Mouse (Mus musculus): ENCODE measurements around the gene Lekr1. TPM values are rescaled to one million over a fixed set of nuclear protein-coding genes. Genes with fewer than 3 reads are reported as not detected.

Lekr1 gene
- polyA plus RNA-seq, 1 experiment from 2014 or later, result 4.0 TPM

GRCm38 (mm10) chr3:65670216-65670615 lies 4.2 kb downstream of the Lekr1 start:
- TF ChIP-seq EP300 (optimal IDR thresholded peaks at IDR 0.05), result no peak
- TF ChIP-seq CTCF (IDR thresholded peaks at IDR 0.05; ENCODE audit: low read depth), result no peak
- ATAC-seq (ENCODE audit: low FRiP score, low TSS enrichment), result peak; percentile 81

GRCm38 (mm10) chr3:65673725-65674124 lies 7.7 kb downstream of the Lekr1 start:
- DNase-seq (ENCODE audit: low spot score) (no peak), ATAC-seq (ENCODE audit: low FRiP score, low TSS enrichment) (no peak; the same call in 1 of the 2 replicates)
- WGBS, result 31% methylated on average over 8 of the region's 8 CpGs
- TF ChIP-seq EP300 (optimal IDR thresholded peaks at IDR 0.05) (no peak), CTCF (IDR thresholded peaks at IDR 0.05; ENCODE audit: low read depth) (no peak)
- H3K27ac ChIP-seq (replicated peaks), result peak overlapping the region; percentile 73
- no peaks in the 10 kb centered on the region for H3K9me3 ChIP-seq (ENCODE audit: control insufficient read depth, low read length)
- no peak overlapping the region for H3K9ac ChIP-seq (ENCODE audit: low read length)
- H3K4me1 ChIP-seq (replicated peaks; ENCODE audit: control insufficient read depth, insufficient read depth), result no peaks in the 10 kb centered on the region
- H3K4me3 ChIP-seq (ENCODE audit: low read depth, low read length), result no peak overlapping the region
- H3K36me3 ChIP-seq (ENCODE audit: control insufficient read depth, insufficient read depth, low read length), result no peaks in the 10 kb centered on the region
- H3K27me3 ChIP-seq (ENCODE audit: control insufficient read depth, insufficient read depth, low read length), result no peaks in the 10 kb centered on the region
- H3K4me2 ChIP-seq (replicated peaks; ENCODE audit: low read depth), result peak overlapping the region; percentile 29

More at GRCm38 (mm10) chr3:65670216-65670615, 4.2 kb downstream of the Lekr1 start:
- H3K36me3 ChIP-seq (ENCODE audit: control insufficient read depth, insufficient read depth, low read length), result no peaks in the 10 kb centered on the region
- no peak overlapping the region for H3K4me3 ChIP-seq (ENCODE audit: low read depth, low read length)
- 73% methylated on average over 6 of the region's 6 CpGs for WGBS
- H3K4me2 ChIP-seq (replicated peaks; ENCODE audit: low read depth), result no peak overlapping the region
- peak; percentile 28 for DNase-seq (ENCODE audit: low spot score)
- H3K9me3 ChIP-seq (ENCODE audit: control insufficient read depth, low read length), result no peaks in the 10 kb centered on the region
- peak overlapping the region; percentile 2; the same call in 1 of the 2 replicates for H3K27ac ChIP-seq (replicated peaks)
- no peak overlapping the region; the same call in 1 of the 2 replicates for H3K9ac ChIP-seq (ENCODE audit: low read length)
- no peaks in the 10 kb centered on the region for H3K27me3 ChIP-seq (ENCODE audit: control insufficient read depth, insufficient read depth, low read length)
- no peaks in the 10 kb centered on the region for H3K4me1 ChIP-seq (replicated peaks; ENCODE audit: control insufficient read depth, insufficient read depth)

- no peak for DNase-seq (ENCODE audit: low spot score)
- WGBS, result 68% methylated on average over 1 of the region's 1 CpGs
- no peak for TF ChIP-seq CTCF (IDR thresholded peaks at IDR 0.05; ENCODE audit: low read depth)
- no peak for TF ChIP-seq EP300 (optimal IDR thresholded peaks at IDR 0.05)
- ATAC-seq (ENCODE audit: low FRiP score, low TSS enrichment), result no peak
- H3K4me3 ChIP-seq (ENCODE audit: low read depth, low read length), result no peak overlapping the region
- no peak overlapping the region for H3K27ac ChIP-seq (replicated peaks)
- no peaks in the 10 kb centered on the region for H3K9me3 ChIP-seq (ENCODE audit: control insufficient read depth, low read length)
- no peaks in the 10 kb centered on the region for H3K36me3 ChIP-seq (ENCODE audit: control insufficient read depth, insufficient read depth, low read length)
- no peak overlapping the region for H3K4me2 ChIP-seq (replicated peaks; ENCODE audit: low read depth)
- H3K4me1 ChIP-seq (replicated peaks; ENCODE audit: control insufficient read depth, insufficient read depth), result no peaks in the 10 kb centered on the region
- H3K27me3 ChIP-seq (ENCODE audit: control insufficient read depth, insufficient read depth, low read length), result no peaks in the 10 kb centered on the region
- no peak overlapping the region for H3K9ac ChIP-seq (ENCODE audit: low read length)
Observed at GRCm38 (mm10) chr3:65680612-65681011, 14.6 kb downstream of the Lekr1 start.

GRCm38 (mm10) chr3:65689705-65690104 lies 23.7 kb downstream of the Lekr1 start:
- H3K9ac ChIP-seq (ENCODE audit: low read length), result no peak overlapping the region
- DNase-seq (ENCODE audit: low spot score), result no peak
- H3K9me3 ChIP-seq (ENCODE audit: control insufficient read depth, low read length), result no peaks in the 10 kb centered on the region
- no peaks in the 10 kb centered on the region for H3K4me1 ChIP-seq (replicated peaks; ENCODE audit: control insufficient read depth, insufficient read depth)
- ATAC-seq (ENCODE audit: low FRiP score, low TSS enrichment), result peak; percentile 82
- no peak overlapping the region for H3K4me3 ChIP-seq (ENCODE audit: low read depth, low read length)
- no peak overlapping the region for H3K27ac ChIP-seq (replicated peaks)
- no peaks in the 10 kb centered on the region for H3K36me3 ChIP-seq (ENCODE audit: control insufficient read depth, insufficient read depth, low read length)
- H3K4me2 ChIP-seq (replicated peaks; ENCODE audit: low read depth), result no peak overlapping the region
- H3K27me3 ChIP-seq (ENCODE audit: control insufficient read depth, insufficient read depth, low read length), result no peaks in the 10 kb centered on the region
- TF ChIP-seq CTCF (IDR thresholded peaks at IDR 0.05; ENCODE audit: low read depth) (peak; percentile 1; the same call in 1 of the 2 replicates), EP300 (optimal IDR thresholded peaks at IDR 0.05) (no peak)
- 35% methylated on average over 2 of the region's 2 CpGs for WGBS

DNA sequence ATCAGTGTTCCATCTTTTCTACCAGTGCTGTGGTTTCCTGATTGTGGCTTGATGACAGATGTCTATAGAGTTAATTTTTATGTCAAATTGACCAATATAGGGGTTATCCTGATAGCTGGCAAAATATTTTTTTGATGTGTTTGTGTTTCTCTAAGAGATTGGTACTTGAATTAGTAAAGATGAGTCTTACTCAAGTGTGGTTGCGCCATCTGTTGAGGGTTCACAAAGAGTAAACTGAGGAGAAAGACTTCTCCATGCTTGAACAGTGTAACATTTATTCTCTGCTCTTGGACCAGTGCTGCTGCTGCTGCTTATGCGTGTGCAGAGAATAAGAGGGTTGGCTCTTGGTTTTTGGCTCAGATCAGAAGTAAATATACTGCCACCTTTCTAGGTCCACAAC lies 24.8 kb downstream of the Lekr1 start:
- ATAC-seq (ENCODE audit: low FRiP score, low TSS enrichment), result no peak
- TF ChIP-seq EP300 (optimal IDR thresholded peaks at IDR 0.05) (no peak), CTCF (IDR thresholded peaks at IDR 0.05; ENCODE audit: low read depth) (no peak)

GRCm38 (mm10) chr3:65699704-65700103 lies 33.7 kb downstream of the Lekr1 start:
- TF ChIP-seq CTCF (IDR thresholded peaks at IDR 0.05; ENCODE audit: low read depth) (no peak), EP300 (optimal IDR thresholded peaks at IDR 0.05) (no peak)
- Histone ChIP-seq H3K27me3 (ENCODE audit: control insufficient read depth, insufficient read depth, low read length) (no peaks in the 10 kb centered on the region), H3K4me1 (replicated peaks; ENCODE audit: control insufficient read depth, insufficient read depth) (no peaks in the 10 kb centered on the region), H3K36me3 (ENCODE audit: control insufficient read depth, insufficient read depth, low read length) (no peaks in the 10 kb centered on the region), H3K4me3 (ENCODE audit: low read depth, low read length) (no peak overlapping the region), H3K9me3 (ENCODE audit: control insufficient read depth, low read length) (no peaks in the 10 kb centered on the region), H3K27ac (replicated peaks) (no peak overlapping the region), H3K9ac (ENCODE audit: low read length) (no peak overlapping the region), H3K4me2 (replicated peaks; ENCODE audit: low read depth) (no peak overlapping the region)
- WGBS, result 70% methylated on average over 1 of the region's 1 CpGs
- no peak for DNase-seq (ENCODE audit: low spot score)
- ATAC-seq (ENCODE audit: low FRiP score, low TSS enrichment), result no peak

More for the DNA sequence above, 24.8 kb downstream of the Lekr1 start:
- WGBS, result 91% methylated on average over 2 of the region's 2 CpGs
- Histone ChIP-seq H3K36me3 (ENCODE audit: control insufficient read depth, insufficient read depth, low read length) (no peaks in the 10 kb centered on the region), H3K4me1 (replicated peaks; ENCODE audit: control insufficient read depth, insufficient read depth) (no peaks in the 10 kb centered on the region), H3K4me3 (ENCODE audit: low read depth, low read length) (no peak overlapping the region), H3K27me3 (ENCODE audit: control insufficient read depth, insufficient read depth, low read length) (no peaks in the 10 kb centered on the region), H3K9ac (ENCODE audit: low read length) (no peak overlapping the region), H3K4me2 (replicated peaks; ENCODE audit: low read depth) (no peak overlapping the region), H3K9me3 (ENCODE audit: control insufficient read depth, low read length) (no peaks in the 10 kb centered on the region), H3K27ac (replicated peaks) (no peak overlapping the region)
- DNase-seq (ENCODE audit: low spot score), result no peak
